Mouse (Mus musculus) left cerebral cortex, postnatal 25 days (tissue): ENCODE results near the gene Slc35b1. TPM values are rescaled to one million over a fixed set of nuclear protein-coding genes. Genes with fewer than 3 reads are reported as not detected.

Source experiments
- DNase-seq, 2 experiments: peaks; one replicate each; pipeline ENCODE4 v3.0.0; 2022; ENCODE audit warnings: low spot score in 2 of 2, mixed read lengths in 1 of 2
- intact Hi-C: fragments of 180-260 bp; cut with DNase I; formaldehyde crosslinking; loops from one replicate; pipeline ENCODE4 v1.15.1; 2025
- total RNA-seq, 2 experiments: library from RNA; stranded (reverse); gene quantifications; 2 replicates each; pipeline ENCODE4 v1.2.3; 2021

The Slc35b1 gene
- 10 to 100 TPM; 65.6 to 66.0 TPM for total RNA-seq

GRCm38 (mm10) chr11:95384319-95384972 lies at the start of gene Slc35b1:
Slc35b1 (plus strand) TSS chr11:95384692.
- peak; percentile 98 to 99 for DNase-seq
- intact Hi-C loops, result loop anchor here (1.0 to 10.0 kb wide), 4 partner anchors 74 to 270 kb away; partner anchors contain the start of gene Kat7

DNA sequence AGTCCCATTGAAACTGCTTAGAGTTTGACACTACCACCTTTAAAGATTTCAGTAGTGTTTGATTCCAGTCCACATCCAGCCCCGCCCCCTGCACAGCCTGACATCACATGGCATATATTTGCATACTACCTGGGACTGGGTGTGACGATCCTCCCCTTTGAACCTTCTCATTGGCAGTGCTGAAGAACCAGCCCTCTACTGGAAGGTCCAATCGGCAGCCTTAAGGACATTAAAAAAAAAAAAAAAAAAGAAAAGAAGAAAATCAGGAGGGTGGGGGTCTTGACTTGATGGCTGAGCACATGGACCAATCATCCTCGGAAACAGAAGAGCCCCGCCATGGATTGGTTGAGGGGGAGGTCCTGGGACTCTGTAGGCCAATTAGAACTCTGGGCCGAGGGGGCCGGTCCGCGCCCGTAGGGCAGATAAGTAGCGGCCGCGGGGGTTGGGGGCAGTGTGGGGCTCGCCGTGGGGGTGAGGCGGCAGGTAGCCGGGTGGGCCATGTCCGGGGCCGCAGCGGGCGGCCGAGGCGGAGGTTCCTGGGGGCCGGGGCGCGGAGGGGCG lies 47.8 kb upstream of the Slc35b1 start, which contains the start of gene Fam117a:
Fam117a (plus strand) TSS at position 451 of the 561 bp plus-strand sequence.
- intact Hi-C loops, result no loop called here
- DNase-seq, result peak; percentile 70 to 75

DNA sequence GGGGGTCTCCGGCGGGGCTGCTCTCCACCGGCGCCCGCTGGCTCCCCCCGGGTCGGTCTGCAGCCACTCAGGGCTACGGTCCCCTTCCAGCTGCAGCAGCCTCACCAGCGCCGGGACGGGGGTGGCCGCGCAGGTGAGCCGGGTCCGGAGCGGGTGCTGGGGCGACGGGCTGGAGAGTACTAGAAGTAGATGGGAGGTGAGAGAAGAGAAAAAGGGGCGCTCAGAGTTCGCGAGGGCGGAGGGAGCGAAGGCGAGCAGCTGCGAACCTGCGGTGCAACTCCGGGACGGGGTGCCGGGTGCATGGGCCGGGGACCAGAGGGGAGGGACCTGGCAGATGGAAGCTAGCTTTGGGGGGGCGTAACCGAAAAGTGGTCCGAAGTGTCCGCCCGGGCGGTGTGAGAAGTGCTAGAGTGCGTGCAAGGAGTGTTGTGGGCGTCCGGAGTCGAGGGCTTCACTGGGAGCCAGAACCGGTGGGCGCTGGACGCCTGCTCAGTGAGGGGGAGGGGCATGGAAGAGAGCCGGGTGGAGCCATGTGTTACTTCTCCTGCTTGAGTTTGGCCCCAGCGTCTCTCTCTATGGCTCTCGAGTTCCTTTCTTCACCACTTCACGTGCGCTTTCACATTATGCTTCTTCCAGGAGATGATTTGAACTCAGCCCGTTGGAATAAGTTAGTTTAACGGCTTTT lies 47.2 kb upstream of the Slc35b1 start:
- intact Hi-C loops, result no loop called here
- DNase-seq, result peak; percentile 25 to 26

DNA sequence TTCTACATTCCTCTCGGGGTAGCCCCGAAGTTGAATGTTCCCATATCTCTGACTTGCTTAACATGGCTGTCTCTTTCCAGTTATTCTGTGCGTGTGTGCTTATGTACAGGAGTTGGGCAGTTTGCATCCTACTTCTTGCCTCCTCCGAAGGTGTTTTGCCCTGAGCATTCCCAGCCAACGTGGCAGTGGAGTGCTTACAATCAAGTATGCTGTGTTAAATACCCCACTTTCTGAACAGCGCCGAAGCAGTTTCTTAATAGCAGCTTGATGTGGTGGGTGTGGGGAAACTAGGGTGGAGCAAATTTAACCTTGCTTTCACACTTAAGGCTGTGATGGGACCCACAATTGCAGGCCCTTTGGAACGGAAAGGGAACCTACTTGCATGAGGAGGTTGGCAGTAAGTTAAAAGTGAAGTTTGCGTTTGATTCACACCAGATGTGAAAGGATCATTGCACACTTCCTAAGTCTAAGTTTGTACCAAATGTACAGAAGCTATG lies 46.6 kb upstream of the Slc35b1 start:
- DNase-seq, result no peak
- intact Hi-C loops, result no loop called here

- intact Hi-C loops, result no loop called here
- no peak for DNase-seq
Measured at GRCm38 (mm10) chr11:95339471-95340021, 44.9 kb upstream of the Slc35b1 start.

DNA sequence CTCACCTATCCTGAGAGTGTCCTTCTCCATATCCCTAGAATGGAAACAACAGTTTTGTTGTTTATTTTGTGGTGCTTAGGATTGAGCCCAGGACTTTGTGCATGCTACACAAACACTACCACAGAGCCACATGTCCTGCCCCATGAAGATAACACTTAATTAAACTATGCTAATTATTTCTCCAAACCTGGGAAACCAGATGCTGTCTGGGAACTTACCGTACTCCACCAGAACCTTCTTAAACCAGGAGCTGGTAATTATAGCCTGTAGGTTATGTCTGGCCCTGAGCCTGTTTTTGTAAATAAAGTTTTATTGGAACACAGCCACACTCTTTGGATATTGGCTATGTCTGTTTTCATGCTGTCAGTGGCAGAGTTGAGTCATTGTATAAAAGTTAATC lies 44.2 kb upstream of the Slc35b1 start:
- no peak for DNase-seq
- intact Hi-C loops, result no loop called here

DNA sequence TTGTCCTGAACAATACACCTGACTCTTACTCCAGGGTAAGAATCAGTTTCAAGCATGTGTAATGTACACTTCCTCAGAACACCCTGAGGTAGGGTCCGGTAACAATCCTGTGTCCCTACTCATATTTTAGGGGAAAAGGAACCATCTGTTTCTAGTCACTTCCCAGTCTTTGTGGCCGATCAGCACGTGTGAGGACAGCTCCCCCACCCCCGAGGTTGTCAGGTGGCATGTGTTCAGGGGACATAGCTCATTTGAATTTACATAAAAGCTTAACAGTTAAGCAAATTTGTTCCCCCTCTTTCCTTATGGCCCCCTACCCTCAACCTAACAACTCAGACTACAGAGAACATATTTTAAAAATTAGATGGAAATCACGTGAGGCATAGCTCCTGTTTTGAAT lies 43.8 kb upstream of the Slc35b1 start:
- intact Hi-C loops, result no loop called here
- no peak for DNase-seq

GRCm38 (mm10) chr11:95343180-95343579 lies 41.3 kb upstream of the Slc35b1 start:
- no peak for DNase-seq
- intact Hi-C loops, result no loop called here

GRCm38 (mm10) chr11:95344181-95344580 lies 40.3 kb upstream of the Slc35b1 start:
- intact Hi-C loops, result no loop called here

GRCm38 (mm10) chr11:95350289-95350688 lies 34.2 kb upstream of the Slc35b1 start:
- intact Hi-C loops, result no loop called here

More at GRCm38 (mm10) chr11:95344181-95344580, 40.3 kb upstream of the Slc35b1 start:
- no peak for DNase-seq

GRCm38 (mm10) chr11:95350960-95351359 lies 33.5 kb upstream of the Slc35b1 start:
- intact Hi-C loops, result no loop called here
- DNase-seq, result no peak

More at GRCm38 (mm10) chr11:95350289-95350688, 34.2 kb upstream of the Slc35b1 start:
- DNase-seq, result no peak

- intact Hi-C loops, result no loop called here
- DNase-seq, result no peak
Measured at GRCm38 (mm10) chr11:95352686-95353085, 31.8 kb upstream of the Slc35b1 start.

DNA sequence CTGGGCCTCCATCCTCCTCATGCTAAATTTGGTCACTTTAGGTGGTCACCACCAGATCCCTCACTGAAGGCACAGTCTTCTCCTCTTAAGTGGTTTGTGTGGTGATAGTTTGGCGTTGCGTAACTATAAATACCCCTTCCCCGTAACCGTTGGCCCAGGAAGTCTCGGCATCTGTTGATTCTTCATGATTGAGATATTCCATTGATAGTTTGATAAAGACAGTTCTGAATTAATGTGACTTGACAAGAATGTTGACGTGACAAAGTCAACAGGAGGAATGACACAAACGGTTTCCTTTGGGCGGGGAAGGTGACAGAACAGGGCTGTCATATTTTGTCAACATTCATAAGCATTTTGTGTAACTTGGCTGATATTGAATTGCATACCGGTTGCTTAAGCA lies 31.3 kb upstream of the Slc35b1 start:
- no peak for DNase-seq
- intact Hi-C loops, result no loop called here

- intact Hi-C loops, result no loop called here
Measured at GRCm38 (mm10) chr11:95354228-95354944, 30.1 kb upstream of the Slc35b1 start.

DNA sequence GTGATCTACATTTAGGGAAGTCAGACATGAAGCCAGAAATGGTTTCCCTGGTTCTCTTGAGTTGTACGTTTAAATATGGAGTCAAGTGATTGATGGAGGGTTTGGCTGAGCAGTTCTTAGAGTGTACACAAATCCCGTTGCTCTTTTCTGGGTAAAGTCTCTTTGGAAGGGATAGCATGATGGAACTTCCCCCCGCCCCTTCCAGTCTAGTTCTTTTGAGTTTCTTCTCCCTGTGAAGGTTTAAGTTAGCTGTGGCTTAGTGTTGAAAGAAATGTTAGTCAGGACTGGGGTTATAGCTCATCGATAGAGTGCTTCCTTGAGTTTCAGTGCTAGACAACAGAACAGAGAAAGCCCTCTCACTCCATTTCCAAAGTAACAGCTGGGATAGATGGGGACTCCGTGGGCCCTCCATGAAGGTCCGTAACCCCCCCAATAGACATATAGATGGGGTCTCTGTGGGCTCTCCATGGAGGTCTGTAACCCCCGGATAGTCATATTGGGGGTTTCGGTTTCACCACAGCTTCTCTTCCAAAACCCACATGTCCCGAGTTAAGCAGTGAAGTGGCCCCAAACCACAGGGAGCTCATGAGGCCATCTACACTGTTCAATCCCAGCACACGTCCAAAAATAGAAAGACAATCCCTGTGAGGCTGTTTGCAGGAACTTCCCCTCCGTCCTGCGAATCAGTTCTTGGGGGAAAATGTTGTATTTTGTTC lies 29.4 kb upstream of the Slc35b1 start:
- DNase-seq, result no peak
- intact Hi-C loops, result no loop called here

More at GRCm38 (mm10) chr11:95354228-95354944, 30.1 kb upstream of the Slc35b1 start:
- no peak for DNase-seq

DNA sequence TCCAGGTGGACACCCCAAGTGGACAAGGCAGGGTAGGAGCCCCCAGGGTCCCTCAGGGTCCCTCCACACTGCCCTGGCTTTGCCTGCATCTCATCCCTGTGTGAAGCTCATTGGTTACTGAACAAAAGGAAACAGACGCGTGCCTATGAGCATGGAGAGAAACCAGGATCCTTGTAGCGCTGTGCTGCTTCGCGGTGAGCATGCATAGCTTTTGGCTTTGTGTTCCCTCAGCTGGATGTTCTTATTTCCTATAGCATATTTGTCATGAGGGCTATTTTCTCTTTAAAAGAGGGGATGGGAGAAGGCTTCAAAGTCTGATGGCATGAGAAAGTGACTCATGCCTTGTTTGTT lies 28.9 kb upstream of the Slc35b1 start:
- DNase-seq, result no peak
- intact Hi-C loops, result no loop called here

GRCm38 (mm10) chr11:95356039-95356438 lies 28.5 kb upstream of the Slc35b1 start:
- intact Hi-C loops, result no loop called here
- no peak for DNase-seq

DNA sequence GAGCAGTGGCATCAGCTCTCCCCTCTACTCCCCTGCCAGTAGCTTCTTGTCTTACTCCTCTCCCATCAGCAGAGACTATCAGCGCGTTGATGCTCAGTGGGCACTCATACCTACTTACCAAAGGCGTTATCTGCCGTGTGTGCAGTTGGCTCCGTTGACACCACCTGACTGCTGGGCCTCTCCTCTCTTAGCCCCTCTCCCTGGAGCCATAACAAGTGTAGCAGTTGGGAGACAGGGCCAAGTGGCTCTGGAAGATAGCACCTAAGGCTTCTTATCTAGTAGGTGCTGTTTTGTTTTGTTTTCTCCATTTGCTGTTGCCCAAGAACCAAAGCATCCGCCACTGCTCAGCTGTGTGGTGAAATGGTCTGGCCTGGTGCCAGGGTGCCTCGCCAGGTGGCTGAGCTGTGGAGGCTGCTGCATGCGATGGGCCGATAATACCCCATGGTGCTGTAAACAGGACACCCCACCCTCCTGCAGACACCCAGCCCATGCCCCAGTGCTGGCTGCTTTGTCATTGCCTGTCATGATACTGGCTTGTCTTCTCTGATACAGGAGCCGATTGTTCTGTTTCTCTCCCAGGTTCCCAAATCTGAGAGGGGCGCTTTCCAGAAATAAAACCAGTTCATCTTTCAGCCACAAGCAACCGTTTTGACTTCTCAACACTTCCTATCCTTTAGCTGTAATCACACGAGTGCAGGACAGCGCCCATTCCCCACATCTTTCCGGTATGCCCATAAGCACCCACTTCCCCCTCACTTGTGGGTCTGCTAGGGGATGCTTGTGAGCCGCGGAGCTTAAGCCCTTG lies 27.8 kb upstream of the Slc35b1 start:
- intact Hi-C loops, result no loop called here
- no peak for DNase-seq
